9 mouse cellular contexts compared by ENCODE assay signal in the genomic region with DNA sequence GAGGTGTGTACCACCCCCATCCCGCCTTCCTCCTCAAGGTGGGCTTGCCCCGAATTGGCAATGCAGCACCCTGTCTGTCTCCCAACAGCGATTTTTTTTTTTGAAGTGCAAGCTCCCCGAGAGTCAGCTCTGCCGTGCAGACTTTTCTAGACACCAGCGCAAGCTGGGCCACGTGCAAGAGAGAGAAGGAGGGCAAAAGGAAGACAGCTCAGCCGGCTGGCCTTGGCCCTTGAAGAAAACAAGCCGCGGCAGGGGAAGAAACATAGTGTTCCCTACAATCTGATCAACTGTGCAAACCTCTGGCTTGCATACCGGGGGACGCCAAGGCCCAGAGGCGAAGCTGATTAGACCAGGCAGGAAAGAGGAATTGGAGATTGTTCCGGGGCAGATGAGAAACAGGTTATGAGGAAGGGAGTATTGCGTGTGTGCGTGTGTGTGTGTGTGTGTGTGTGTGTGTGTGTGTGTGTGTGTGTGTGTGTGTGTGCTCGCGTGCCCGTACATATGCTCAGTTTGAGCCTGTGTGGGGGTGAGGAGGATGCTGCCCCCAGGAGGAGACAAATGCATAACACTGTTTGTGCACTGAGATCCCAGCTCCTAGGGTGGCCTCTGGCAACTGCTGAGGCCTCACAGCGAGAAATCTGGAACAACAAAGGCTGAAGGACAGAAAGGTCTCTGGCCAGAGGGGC.
DNase-seq lines count a peak whose midpoint lies in the region; ATAC-seq and TF ChIP-seq lines count a peak whose summit lies in the region.
"Had no signal": no experiment of that assay in that cellular context is flagged by ENCODE, and none has a peak within 500 bp of the region (broad histone marks: within the 10 kb centered on the region; RNA-seq: fewer than 3 reads in every experiment).

No protein-coding gene starts in this region.

- no peak for TF ChIP-seq POLR2A in MEL (IDR thresholded peaks at IDR 0.05; ENCODE audit: control insufficient read depth in 1 of 2, insufficient read depth in 1 of 2, low read depth in 1 of 2, low read length in 2 of 2, poor library complexity in 1 of 2)
- no peak for TF ChIP-seq POLR2A in cerebellum, adult 2 months (IDR thresholded peaks at IDR 0.05; ENCODE audit: borderline replicate concordance, insufficient read depth, low read length)

- no peaks in the 10 kb centered on the region for H3K79me2 ChIP-seq in MEL (ENCODE audit: control insufficient read depth, insufficient read depth, low read length, poor library complexity)

- no peaks in the 10 kb centered on the region for H3K4me1 ChIP-seq in MEL (ENCODE audit: control insufficient read depth in 1 of 2, insufficient read depth in 2 of 2, low read length in 2 of 2)
- peaks cover 8% of the 10 kb centered on the region; the same call in 1 of the 2 replicates for H3K4me1 ChIP-seq in cerebellum, adult 2 months (ENCODE audit: control insufficient read depth, insufficient read depth, low read length)
- H3K4me1 ChIP-seq in hindbrain, embryonic 12.5 days, result peaks cover 7% of the 10 kb centered on the region; the same call in 1 of the 2 replicates

- no peak overlapping the region for H3K9ac ChIP-seq in MEL (ENCODE audit: control insufficient read depth, low read depth, low read length, poor library complexity, severe bottlenecking)
- no peak overlapping the region for H3K9ac ChIP-seq in hindbrain, embryonic 12.5 days

- TF ChIP-seq CTCF in MEL (IDR thresholded peaks at IDR 0.05 in 2 of 3, conservative IDR thresholded peaks at IDR 0.05 in 1 of 3; ENCODE audit: control insufficient read depth in 1 of 3, insufficient read depth in 1 of 3, low read depth in 2 of 3, low read length in 3 of 3, poor library complexity in 1 of 3, severe bottlenecking in 1 of 3), result peak in 2 of 3 experiments; percentile 3 to 4; a peak in 1 of 6 replicates
- TF ChIP-seq CTCF in cerebellum, adult 2 months (IDR thresholded peaks at IDR 0.05; ENCODE audit: borderline replicate concordance, insufficient read depth, low read depth, low read length), result peak; percentile 15; the same call in 1 of the 2 replicates

- H3K36me3 ChIP-seq in MEL (ENCODE audit: control insufficient read depth in 1 of 2, insufficient read depth in 2 of 2, low read length in 2 of 2), result no peaks in the 10 kb centered on the region
- H3K36me3 ChIP-seq in hindbrain, embryonic 12.5 days, result no peaks in the 10 kb centered on the region

- TF ChIP-seq RAD21 in MEL (IDR thresholded peaks at IDR 0.05; ENCODE audit: low read depth, low read length), result no peak

- no peak overlapping the region for H3K4me3 ChIP-seq in MEL (ENCODE audit: control insufficient read depth in 1 of 2, insufficient read depth in 1 of 2, low read depth in 2 of 2, low read length in 2 of 2)
- no peak overlapping the region for H3K4me3 ChIP-seq in cerebellum, adult 2 months (replicated peaks; ENCODE audit: insufficient read depth, low read depth, low read length)
- no peak overlapping the region for H3K4me3 ChIP-seq in hindbrain, embryonic 12.5 days
- H3K4me3 ChIP-seq: erythroblast, embryonic 14.5 days had no signal

- ATAC-seq in hindbrain, embryonic 12.5 days (ENCODE audit: low FRiP score), result 0 out of 2 replicates have a peak, but pooled peaks have one; percentile 8

- no peaks in the 10 kb centered on the region for H3K27me3 ChIP-seq in MEL (ENCODE audit: control insufficient read depth in 1 of 2, insufficient read depth in 2 of 2, low read length in 2 of 2)
- no peaks in the 10 kb centered on the region for H3K27me3 ChIP-seq in cerebellum, adult 2 months (ENCODE audit: control insufficient read depth, insufficient read depth, low read length)
- H3K27me3 ChIP-seq in hindbrain, embryonic 12.5 days, result no peaks in the 10 kb centered on the region

- TF ChIP-seq EP300 in MEL (IDR thresholded peaks at IDR 0.05; ENCODE audit: low read depth in 1 of 2, low read length in 2 of 2), result no peak

- H3K9me3 ChIP-seq in MEL (replicated peaks; ENCODE audit: insufficient read depth, low read length), result no peaks in the 10 kb centered on the region
- no peaks in the 10 kb centered on the region for H3K9me3 ChIP-seq in hindbrain, embryonic 12.5 days (replicated peaks)

- WGBS in cerebellum, adult 2 months, result 26% methylated on average over 20 of the region's 20 CpGs
- WGBS in hindbrain, embryonic 12.5 days, result 47% methylated on average over 20 of the region's 20 CpGs

- H3K4me2 ChIP-seq in hindbrain, embryonic 12.5 days (replicated peaks), result peak overlapping the region; percentile 29

- no peak for DNase-seq in MEL (ENCODE audit: low read depth, low spot score)
- DNase-seq in cerebellum, adult 2 months, result peak; percentile 38 to 45
- DNase-seq in frontal cortex, postnatal 36 days (ENCODE audit: low spot score in 2 of 2), result peak; percentile 52 to 54
- DNase-seq in layer of hippocampus, postnatal 14 days (ENCODE audit: low spot score in 2 of 2), result peak; percentile 52 to 75
- peak; percentile 78 for DNase-seq in lung, postnatal 25 days (ENCODE audit: low spot score)
- peak; percentile 64 for DNase-seq in right cerebral cortex, adult 18-20 months
- DNase-seq in urinary bladder, adult 2 months (ENCODE audit: low spot score), result peak; percentile 55

- H3K27ac ChIP-seq in MEL (ENCODE audit: control insufficient read depth, low read depth, low read length), result no peak overlapping the region
- H3K27ac ChIP-seq in cerebellum, adult 2 months (ENCODE audit: insufficient read depth, low read length), result no peak overlapping the region; the same call in 1 of the 2 replicates
- H3K27ac ChIP-seq in hindbrain, embryonic 12.5 days, result no peak overlapping the region

TF ChIP-seq in MEL, 35 proteins besides CTCF, POLR2A, EP300 and RAD21:
- no peak for TF ChIP-seq ETS1 (IDR thresholded peaks at IDR 0.05; ENCODE audit: low read depth, low read length)
- no peak for TF ChIP-seq MAZ (IDR thresholded peaks at IDR 0.05; ENCODE audit: low read depth, low read length)
- no peak for TF ChIP-seq ELF1 (IDR thresholded peaks at IDR 0.05; ENCODE audit: low read depth, low read length)
- TF ChIP-seq NELFE (IDR thresholded peaks at IDR 0.05; ENCODE audit: low read depth, low read length), result no peak
- TF ChIP-seq ZMIZ1 (IDR thresholded peaks at IDR 0.05; ENCODE audit: low read depth, low read length), result no peak
- no peak for TF ChIP-seq TBP (IDR thresholded peaks at IDR 0.05; ENCODE audit: low read depth, low read length)
- no peak for TF ChIP-seq POLR2AphosphoS5 (IDR thresholded peaks at IDR 0.05; ENCODE audit: borderline replicate concordance, low read depth, low read length)
- TF ChIP-seq SMC3 (IDR thresholded peaks at IDR 0.05; ENCODE audit: low read depth, low read length), result no peak
- no peak for TF ChIP-seq TCF12 (IDR thresholded peaks at IDR 0.05; ENCODE audit: low read depth, low read length)
- TF ChIP-seq POLR2AphosphoS2 (IDR thresholded peaks at IDR 0.05; ENCODE audit: low read length), result no peak
- no peak for TF ChIP-seq MAX (IDR thresholded peaks at IDR 0.05; ENCODE audit: low read length)
- no peak for TF ChIP-seq UBTF (IDR thresholded peaks at IDR 0.05; ENCODE audit: borderline replicate concordance, insufficient read depth, low read depth, low read length)
- no peak for TF ChIP-seq MEF2A (IDR thresholded peaks at IDR 0.05; ENCODE audit: extremely low read depth, insufficient replicate concordance, low read depth, low read length, poor library complexity, severe bottlenecking)
- TF ChIP-seq KAT2A (conservative IDR thresholded peaks at IDR 0.05; ENCODE audit: low read depth, low read length), result no peak
- no peak for TF ChIP-seq MYB (IDR thresholded peaks at IDR 0.05; ENCODE audit: low read depth, low read length)
- TF ChIP-seq USF1 (IDR thresholded peaks at IDR 0.05; ENCODE audit: low read depth, low read length), result no peak
- no peak for TF ChIP-seq MXI1 (IDR thresholded peaks at IDR 0.05; ENCODE audit: low read depth, low read length)
- no peak for TF ChIP-seq ZC3H11A (IDR thresholded peaks at IDR 0.05; ENCODE audit: low read depth, low read length)
- TF ChIP-seq ZKSCAN1 (IDR thresholded peaks at IDR 0.05; ENCODE audit: low read depth, low read length), result no peak
- TF ChIP-seq RCOR1 (IDR thresholded peaks at IDR 0.05; ENCODE audit: low read depth, low read length), result no peak
TF ChIP-seq in MEL: peak in this region for 0.
